Mouse (Mus musculus): ENCODE results near the gene Ppp1r1b. TPM values are rescaled to one million over a fixed set of nuclear protein-coding genes. Genes with fewer than 3 reads are reported as not detected.

Ppp1r1b gene
- polyA plus RNA-seq, 2 experiments = 2.9 to 3.6 TPM

GRCm38 (mm10) chr11:98340597-98340996 is 7.6 kb upstream of the Ppp1r1b start:
- TF ChIP-seq POLR2A (IDR thresholded peaks at IDR 0.05; ENCODE audit: borderline replicate concordance, extremely low read depth, insufficient read depth, insufficient read length) = no peak
- peaks cover 20% of the 10 kb centered on the region for H3K4me1 ChIP-seq (ENCODE audit: control insufficient read depth, insufficient read depth, low read length)
- no peak overlapping the region for H3K9ac ChIP-seq (ENCODE audit: low read depth, low read length, severe bottlenecking)
- ATAC-seq (ENCODE audit: low FRiP score, low read depth) (no peak), DNase-seq (ENCODE audit: low spot score) (no peak)
- H3K27ac ChIP-seq (replicated peaks; ENCODE audit: low read depth, low read length) = no peak overlapping the region
- no peaks in the 10 kb centered on the region for H3K9me3 ChIP-seq (ENCODE audit: control insufficient read depth, low read length)
- H3K36me3 ChIP-seq (ENCODE audit: control insufficient read depth, insufficient read depth, low read length) = no peaks in the 10 kb centered on the region
- no peak overlapping the region for H3K4me3 ChIP-seq (replicated peaks; ENCODE audit: low read length)
- no peak overlapping the region for H3K4me2 ChIP-seq (replicated peaks; ENCODE audit: low read depth, low read length, severe bottlenecking)
- 2% methylated on average over 2 of the region's 4 CpGs for WGBS
- peaks cover 67% of the 10 kb centered on the region for H3K27me3 ChIP-seq (ENCODE audit: control insufficient read depth, insufficient read depth, low read length)

- no peak for ATAC-seq (ENCODE audit: low FRiP score, low read depth)
- DNase-seq (ENCODE audit: low spot score) = no peak
- no peaks in the 10 kb centered on the region for H3K36me3 ChIP-seq (ENCODE audit: control insufficient read depth, insufficient read depth, low read length)
- no peak overlapping the region for H3K27ac ChIP-seq (replicated peaks; ENCODE audit: low read depth, low read length)
- peaks cover 67% of the 10 kb centered on the region for H3K27me3 ChIP-seq (ENCODE audit: control insufficient read depth, insufficient read depth, low read length)
- 57% methylated on average over 4 of the region's 4 CpGs for WGBS
- H3K4me2 ChIP-seq (replicated peaks; ENCODE audit: low read depth, low read length, severe bottlenecking) = no peak overlapping the region
- TF ChIP-seq POLR2A (IDR thresholded peaks at IDR 0.05; ENCODE audit: borderline replicate concordance, extremely low read depth, insufficient read depth, insufficient read length) = no peak
- H3K4me1 ChIP-seq (ENCODE audit: control insufficient read depth, insufficient read depth, low read length) = peaks cover 20% of the 10 kb centered on the region
- H3K9ac ChIP-seq (ENCODE audit: low read depth, low read length, severe bottlenecking) = no peak overlapping the region
- no peaks in the 10 kb centered on the region for H3K9me3 ChIP-seq (ENCODE audit: control insufficient read depth, low read length)
- H3K4me3 ChIP-seq (replicated peaks; ENCODE audit: low read length) = no peak overlapping the region
Measured at GRCm38 (mm10) chr11:98341174-98341573, 7.0 kb upstream of the Ppp1r1b start.

DNA sequence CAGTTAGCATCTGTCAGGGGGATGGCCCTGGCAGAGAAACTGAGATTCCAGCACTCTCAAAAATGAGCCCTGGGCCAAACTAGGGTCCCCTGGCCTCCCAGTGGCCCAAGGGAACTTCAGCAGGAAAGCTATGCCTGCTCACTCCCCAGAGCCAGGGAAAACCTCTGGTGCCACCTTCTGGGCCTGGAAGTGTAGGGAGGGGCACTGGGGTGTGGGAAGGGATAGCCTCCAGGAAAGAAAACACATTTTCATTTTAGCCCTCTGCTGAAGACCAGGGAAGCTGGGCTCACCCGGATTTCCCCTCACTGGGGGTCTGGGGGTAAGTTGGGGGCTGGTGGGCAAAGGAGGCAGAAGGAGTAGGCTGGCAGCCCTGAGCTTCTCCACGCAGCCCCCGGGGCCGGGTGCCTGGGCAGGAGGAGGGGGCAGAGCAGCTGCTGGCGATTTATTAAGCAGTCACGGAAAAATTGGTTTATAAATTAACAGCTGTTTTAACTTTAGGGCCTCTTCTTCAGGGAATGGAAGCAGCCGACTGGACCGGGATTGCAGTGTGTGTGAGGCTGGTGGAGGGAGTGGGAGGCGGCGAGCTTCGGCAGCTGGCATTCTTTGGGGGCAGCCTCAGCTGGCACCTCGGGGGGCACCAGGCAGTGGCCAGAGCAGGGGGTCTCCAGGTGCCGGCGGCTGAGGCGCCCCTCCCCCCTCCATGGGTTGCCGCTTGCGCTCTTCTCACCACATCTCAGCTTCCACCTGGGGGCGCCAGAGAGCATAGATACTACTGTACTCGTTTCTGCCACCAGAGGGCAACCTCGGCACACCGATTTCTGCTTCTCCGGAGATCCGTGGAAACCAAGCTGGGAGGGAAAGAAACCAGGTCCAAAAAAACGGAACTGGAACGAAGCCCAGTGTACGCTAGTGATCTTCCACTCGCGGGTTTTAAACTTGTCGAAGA is 5.9 kb upstream of the Ppp1r1b start:
- no peak overlapping the region for H3K9ac ChIP-seq (ENCODE audit: low read depth, low read length, severe bottlenecking)
- peak overlapping the region; percentile 34 for H3K4me3 ChIP-seq (replicated peaks; ENCODE audit: low read length)
- no peak; the same call in 1 of the 2 replicates for TF ChIP-seq POLR2A (IDR thresholded peaks at IDR 0.05; ENCODE audit: borderline replicate concordance, extremely low read depth, insufficient read depth, insufficient read length)
- H3K9me3 ChIP-seq (ENCODE audit: control insufficient read depth, low read length) = no peaks in the 10 kb centered on the region
- H3K27ac ChIP-seq (replicated peaks; ENCODE audit: low read depth, low read length) = no peak overlapping the region
- H3K4me1 ChIP-seq (ENCODE audit: control insufficient read depth, insufficient read depth, low read length) = peaks cover 20% of the 10 kb centered on the region
- DNase-seq (ENCODE audit: low spot score) (peak; percentile 89), ATAC-seq (ENCODE audit: low FRiP score, low read depth) (peak; percentile 67)
- peak overlapping the region; percentile 58 for H3K4me2 ChIP-seq (replicated peaks; ENCODE audit: low read depth, low read length, severe bottlenecking)
- H3K27me3 ChIP-seq (ENCODE audit: control insufficient read depth, insufficient read depth, low read length) = peaks cover 67% of the 10 kb centered on the region
- no peaks in the 10 kb centered on the region for H3K36me3 ChIP-seq (ENCODE audit: control insufficient read depth, insufficient read depth, low read length)
- WGBS = under 1% methylated on average over 26 of the region's 29 CpGs

DNA sequence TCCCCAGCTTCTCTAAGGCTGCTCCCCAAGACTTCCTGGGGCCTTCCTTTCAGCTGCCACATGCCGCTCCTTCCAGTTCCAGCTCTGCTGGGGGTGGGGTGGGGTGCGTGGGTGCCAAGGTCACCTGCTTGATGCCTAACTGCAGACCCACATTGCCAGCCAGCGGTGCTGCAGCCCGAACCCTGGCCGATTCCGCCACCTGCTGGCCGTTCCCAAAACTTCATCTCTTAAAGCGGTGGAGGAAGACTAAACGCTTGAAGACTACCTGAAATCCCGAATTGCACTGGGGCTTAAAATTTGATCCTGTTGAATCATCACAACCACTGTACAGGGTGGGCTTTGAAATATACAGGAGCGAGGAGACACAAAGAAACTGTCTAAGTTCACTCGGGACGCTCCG is 3.0 kb upstream of the Ppp1r1b start:
- no peak overlapping the region for H3K4me3 ChIP-seq (replicated peaks; ENCODE audit: low read length)
- peaks cover 16% of the 10 kb centered on the region for H3K4me1 ChIP-seq (ENCODE audit: control insufficient read depth, insufficient read depth, low read length)
- H3K36me3 ChIP-seq (ENCODE audit: control insufficient read depth, insufficient read depth, low read length) = no peaks in the 10 kb centered on the region
- peaks cover 68% of the 10 kb centered on the region for H3K27me3 ChIP-seq (ENCODE audit: control insufficient read depth, insufficient read depth, low read length)
- H3K9me3 ChIP-seq (ENCODE audit: control insufficient read depth, low read length) = no peaks in the 10 kb centered on the region
- 2% methylated on average over 14 of the region's 14 CpGs for WGBS
- H3K27ac ChIP-seq (replicated peaks; ENCODE audit: low read depth, low read length) = no peak overlapping the region
- DNase-seq (ENCODE audit: low spot score) = peak; percentile 53
- TF ChIP-seq POLR2A (IDR thresholded peaks at IDR 0.05; ENCODE audit: borderline replicate concordance, extremely low read depth, insufficient read depth, insufficient read length) = no peak
- H3K9ac ChIP-seq (ENCODE audit: low read depth, low read length, severe bottlenecking) = no peak overlapping the region
- peak overlapping the region; percentile 37 for H3K4me2 ChIP-seq (replicated peaks; ENCODE audit: low read depth, low read length, severe bottlenecking)
- ATAC-seq (ENCODE audit: low FRiP score, low read depth) = no peak

GRCm38 (mm10) chr11:98346168-98346567 is 2.0 kb upstream of the Ppp1r1b start:
- no peak for TF ChIP-seq POLR2A (IDR thresholded peaks at IDR 0.05; ENCODE audit: borderline replicate concordance, extremely low read depth, insufficient read depth, insufficient read length)
- H3K9ac ChIP-seq (ENCODE audit: low read depth, low read length, severe bottlenecking) = no peak overlapping the region
- ATAC-seq (ENCODE audit: low FRiP score, low read depth) (no peak), DNase-seq (ENCODE audit: low spot score) (no peak)
- H3K36me3 ChIP-seq (ENCODE audit: control insufficient read depth, insufficient read depth, low read length) = no peaks in the 10 kb centered on the region
- H3K4me1 ChIP-seq (ENCODE audit: control insufficient read depth, insufficient read depth, low read length) = peaks cover 16% of the 10 kb centered on the region
- 6% methylated on average over 9 of the region's 9 CpGs for WGBS
- H3K9me3 ChIP-seq (ENCODE audit: control insufficient read depth, low read length) = no peaks in the 10 kb centered on the region
- H3K27ac ChIP-seq (replicated peaks; ENCODE audit: low read depth, low read length) = no peak overlapping the region
- H3K27me3 ChIP-seq (ENCODE audit: control insufficient read depth, insufficient read depth, low read length) = peaks cover 72% of the 10 kb centered on the region
- H3K4me2 ChIP-seq (replicated peaks; ENCODE audit: low read depth, low read length, severe bottlenecking) = no peak overlapping the region
- H3K4me3 ChIP-seq (replicated peaks; ENCODE audit: low read length) = no peak overlapping the region
